ENCODE assay signal across 14 mouse cellular contexts in genomic region chr1:43590727-43591126, GRCm38 (mm10).
DNase-seq lines count a peak whose midpoint lies in the region; ATAC-seq and TF ChIP-seq lines count a peak whose summit lies in the region.
"Had no signal": no experiment of that assay in that cellular context is flagged by ENCODE, and none has a peak within 500 bp of the region (broad histone marks: within the 10 kb centered on the region; RNA-seq: fewer than 3 reads in every experiment).

No protein-coding gene starts in this region.

- H3K9me3 ChIP-seq in kidney, embryonic 14.5 days (ENCODE audit: control insufficient read depth, low read length): no peaks in the 10 kb centered on the region
- no peaks in the 10 kb centered on the region for H3K9me3 ChIP-seq in kidney, embryonic 16.5 days (ENCODE audit: low read length)
- no peaks in the 10 kb centered on the region for H3K9me3 ChIP-seq in CH12.LX (replicated peaks; ENCODE audit: low read length)
- H3K9me3 ChIP-seq in embryonic facial prominence, embryonic 14.5 days (ENCODE audit: control insufficient read depth, low read length): no peaks in the 10 kb centered on the region
- no peaks in the 10 kb centered on the region for H3K9me3 ChIP-seq in stomach, postnatal 0 days (ENCODE audit: control insufficient read depth, low read length)
- H3K9me3 ChIP-seq: hindbrain, embryonic 15.5 days; megakaryocyte, embryonic 14.5 days had no signal

- H3K4me3 ChIP-seq in kidney, embryonic 14.5 days (ENCODE audit: low read length): no peak overlapping the region
- H3K4me3 ChIP-seq in kidney, embryonic 16.5 days (ENCODE audit: low read length): no peak overlapping the region
- H3K4me3 ChIP-seq in CH12.LX (replicated peaks in 1 of 3; ENCODE audit: low read depth in 2 of 3, low read length in 2 of 3, poor library complexity in 1 of 3): no peak overlapping the region
- no peak overlapping the region for H3K4me3 ChIP-seq in embryonic facial prominence, embryonic 14.5 days (ENCODE audit: low read depth, low read length)
- no peak overlapping the region for H3K4me3 ChIP-seq in stomach, postnatal 0 days (ENCODE audit: low read depth, low read length)
- H3K4me3 ChIP-seq: hindbrain, embryonic 15.5 days; megakaryocyte, embryonic 14.5 days had no signal

- in situ Hi-C loops in CH12.LX (cut with MboI; ENCODE audit: low pct_ligation_motif_present, low pct_unique_long_range_greater_than_20kb, low sequenced_read_pairs): no loop called here

- no peaks in the 10 kb centered on the region for H3K36me3 ChIP-seq in kidney, embryonic 14.5 days (ENCODE audit: control insufficient read depth, insufficient read depth, low read length)
- H3K36me3 ChIP-seq in kidney, embryonic 16.5 days (ENCODE audit: insufficient read depth, low read length): no peaks in the 10 kb centered on the region
- H3K36me3 ChIP-seq in CH12.LX (replicated peaks in 1 of 2; ENCODE audit: control insufficient read depth in 1 of 2, insufficient read depth in 1 of 2, low read length in 1 of 2): no peaks in the 10 kb centered on the region
- H3K36me3 ChIP-seq in embryonic facial prominence, embryonic 14.5 days (ENCODE audit: control insufficient read depth, insufficient read depth, low read length): no peaks in the 10 kb centered on the region
- H3K36me3 ChIP-seq in stomach, postnatal 0 days (ENCODE audit: control insufficient read depth, insufficient read depth, low read length): no peaks in the 10 kb centered on the region
- H3K36me3 ChIP-seq: hindbrain, embryonic 15.5 days had no signal

- ATAC-seq in kidney, embryonic 14.5 days (ENCODE audit: low FRiP score, low TSS enrichment): peak; percentile 52; the same call in 1 of the 2 replicates
- ATAC-seq in kidney, embryonic 16.5 days (ENCODE audit: low FRiP score, low TSS enrichment): no peak
- peak; percentile 88; the same call in 1 of the 2 replicates for ATAC-seq in embryonic facial prominence, embryonic 14.5 days (ENCODE audit: low read depth)
- peak; percentile 42; the same call in 1 of the 2 replicates for ATAC-seq in stomach, postnatal 0 days (ENCODE audit: low FRiP score, low TSS enrichment)

- dilution Hi-C loops in CH12.LX (cut with MboI; ENCODE audit: extremely low pct_ligation_motif_present, extremely low pct_unique_long_range_greater_than_20kb, low sequenced_read_pairs): no loop called here

- no peak overlapping the region for H3K27ac ChIP-seq in kidney, embryonic 14.5 days (ENCODE audit: low read depth, low read length)
- no peak overlapping the region for H3K27ac ChIP-seq in kidney, embryonic 16.5 days (ENCODE audit: low read length)
- no peak overlapping the region for H3K27ac ChIP-seq in CH12.LX (ENCODE audit: insufficient read depth, low read depth)
- no peak overlapping the region for H3K27ac ChIP-seq in embryonic facial prominence, embryonic 14.5 days (replicated peaks; ENCODE audit: low read depth, low read length)
- no peak overlapping the region for H3K27ac ChIP-seq in stomach, postnatal 0 days (replicated peaks)
- H3K27ac ChIP-seq: hindbrain, embryonic 15.5 days; liver, embryonic 14.5 days had no signal

- no peak for DNase-seq in CH12.LX (ENCODE audit: extremely low read depth)
- peak; percentile 46 for DNase-seq in embryonic facial prominence, embryonic 14.5 days (ENCODE audit: low spot score)
- no peak for DNase-seq in stomach, postnatal 0 days (ENCODE audit: low spot score)
- no peak for DNase-seq in right cerebral cortex, postnatal 10 days (ENCODE audit: low spot score in 2 of 2)
- no peak for DNase-seq in spleen, postnatal 14 days (ENCODE audit: low spot score in 2 of 2)
- DNase-seq: cerebellum, adult 18-20 months; heart, adult 18-20 months; kidney, postnatal 4 days; retina, postnatal 1 day had no signal

- TF ChIP-seq CTCF in CH12.LX (conservative IDR thresholded peaks at IDR 0.05 in 1 of 2, IDR thresholded peaks at IDR 0.05 in 1 of 2; ENCODE audit: low read depth in 2 of 2, low read length in 2 of 2): no peak
- peak; percentile 24; the same call in 1 of the 2 replicates for TF ChIP-seq CTCF in stomach, postnatal 0 days (IDR thresholded peaks at IDR 0.05; ENCODE audit: low read depth)

- TF ChIP-seq RAD21 in CH12.LX (IDR thresholded peaks at IDR 0.05; ENCODE audit: low read depth, low read length): no peak

- no peak for TF ChIP-seq EP300 in CH12.LX (IDR thresholded peaks at IDR 0.05; ENCODE audit: low read length)
- TF ChIP-seq EP300 in stomach, postnatal 0 days (optimal IDR thresholded peaks at IDR 0.05): no peak

- H3K79me2 ChIP-seq in CH12.LX (replicated peaks; ENCODE audit: control insufficient read depth, extremely low read depth, insufficient read depth, poor library complexity, severe bottlenecking): no peaks in the 10 kb centered on the region

- H3K4me2 ChIP-seq in kidney, embryonic 14.5 days (replicated peaks; ENCODE audit: low read depth, low read length): no peak overlapping the region
- no peak overlapping the region for H3K4me2 ChIP-seq in kidney, embryonic 16.5 days (replicated peaks; ENCODE audit: low read depth, low read length)
- H3K4me2 ChIP-seq in CH12.LX (ENCODE audit: insufficient read depth, low read depth, poor library complexity, severe bottlenecking): no peak overlapping the region
- no peak overlapping the region for H3K4me2 ChIP-seq in embryonic facial prominence, embryonic 14.5 days (ENCODE audit: low read depth, low read length)
- no peak overlapping the region for H3K4me2 ChIP-seq in stomach, postnatal 0 days (replicated peaks; ENCODE audit: low read depth)
- H3K4me2 ChIP-seq: hindbrain, embryonic 15.5 days had no signal

- TF ChIP-seq POLR2A in CH12.LX (IDR thresholded peaks at IDR 0.05; ENCODE audit: low read depth, low read length): no peak

- H3K27me3 ChIP-seq in kidney, embryonic 14.5 days (ENCODE audit: control insufficient read depth, insufficient read depth, low read length): no peaks in the 10 kb centered on the region
- no peaks in the 10 kb centered on the region for H3K27me3 ChIP-seq in kidney, embryonic 16.5 days (ENCODE audit: insufficient read depth, low read length)
- H3K27me3 ChIP-seq in CH12.LX (replicated peaks): no peaks in the 10 kb centered on the region
- no peaks in the 10 kb centered on the region for H3K27me3 ChIP-seq in embryonic facial prominence, embryonic 14.5 days (replicated peaks; ENCODE audit: control insufficient read depth, insufficient read depth, low read length)
- no peaks in the 10 kb centered on the region for H3K27me3 ChIP-seq in stomach, postnatal 0 days (ENCODE audit: control insufficient read depth, insufficient read depth, low read length)
- H3K27me3 ChIP-seq: hindbrain, embryonic 15.5 days had no signal

- no peaks in the 10 kb centered on the region for H3K4me1 ChIP-seq in kidney, embryonic 14.5 days (ENCODE audit: control insufficient read depth, insufficient read depth, low read length)
- H3K4me1 ChIP-seq in kidney, embryonic 16.5 days (ENCODE audit: insufficient read depth, low read length): peaks cover 18% of the 10 kb centered on the region; the same call in 1 of the 2 replicates
- H3K4me1 ChIP-seq in CH12.LX (ENCODE audit: control insufficient read depth in 1 of 2, insufficient read depth in 2 of 2): peaks cover 0 to 12% of the 10 kb centered on the region in 2 experiments; a peak in 1 of 4 replicates
- H3K4me1 ChIP-seq in embryonic facial prominence, embryonic 14.5 days (ENCODE audit: control insufficient read depth, insufficient read depth, low read length): peaks cover 4% of the 10 kb centered on the region; the same call in 1 of the 2 replicates
- H3K4me1 ChIP-seq in stomach, postnatal 0 days (replicated peaks; ENCODE audit: control insufficient read depth, insufficient read depth): no peaks in the 10 kb centered on the region
- H3K4me1 ChIP-seq: hindbrain, embryonic 15.5 days had no signal

- H3K9ac ChIP-seq in kidney, embryonic 14.5 days (ENCODE audit: low read depth, low read length): no peak overlapping the region
- no peak overlapping the region for H3K9ac ChIP-seq in kidney, embryonic 16.5 days (replicated peaks; ENCODE audit: low read length)
- H3K9ac ChIP-seq in CH12.LX (ENCODE audit: insufficient read depth, low read depth): no peak overlapping the region
- H3K9ac ChIP-seq in embryonic facial prominence, embryonic 14.5 days (ENCODE audit: low read depth, low read length): no peak overlapping the region
- no peak overlapping the region for H3K9ac ChIP-seq in stomach, postnatal 0 days (ENCODE audit: low read length)
- H3K9ac ChIP-seq: hindbrain, embryonic 15.5 days; liver, embryonic 14.5 days had no signal

- WGBS in kidney, embryonic 14.5 days: 56% methylated on average over 1 of the region's 1 CpGs
- 36% methylated on average over 1 of the region's 1 CpGs for WGBS in kidney, embryonic 16.5 days
- WGBS in embryonic facial prominence, embryonic 14.5 days: 67% methylated on average over 1 of the region's 1 CpGs
- 48% methylated on average over 1 of the region's 1 CpGs for WGBS in stomach, postnatal 0 days

TF ChIP-seq in CH12.LX, 34 proteins besides CTCF, POLR2A, EP300 and RAD21:
- TF ChIP-seq ZNF384 (IDR thresholded peaks at IDR 0.05; ENCODE audit: low read depth, low read length) (0 out of 2 replicates have a peak, but pooled peaks have one; percentile 27), ZKSCAN1 (IDR thresholded peaks at IDR 0.05; ENCODE audit: borderline replicate concordance, low read depth, low read length) (no peak)
